Mouse (Mus musculus) monocyte, adult 2 months (primary cell): ENCODE results near the gene Pcnx.
A peak's percentile ranks its signal among the peaks of the same experiment; 100 is the strongest.

Source experiments
- DNase-seq, 2 experiments: peaks; one replicate each; pipeline ENCODE4 v3.0.0; 2022; ENCODE audit warnings: low spot score in 2 of 2, low read depth in 1 of 2

Pcnx gene

DNA sequence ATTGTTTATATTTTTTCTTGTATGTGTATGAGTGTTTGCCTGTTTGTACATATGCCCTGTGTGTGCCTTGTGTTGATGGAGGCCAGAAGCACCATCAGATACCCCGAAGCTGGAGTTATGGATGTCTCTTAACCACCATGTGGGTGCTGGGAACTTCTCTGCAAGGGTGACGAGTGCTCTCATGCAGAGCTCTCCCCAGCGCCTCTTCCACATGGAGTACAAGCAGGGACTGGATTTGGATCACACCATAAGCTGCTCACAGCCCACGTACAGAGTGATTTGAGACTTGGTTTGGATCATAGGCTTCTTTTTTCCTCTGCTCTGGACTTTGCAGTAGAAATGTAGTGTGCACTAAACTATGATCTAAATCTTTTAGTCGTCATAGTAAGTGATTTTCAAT is 34.5 kb downstream of the Pcnx start:
- no peak for DNase-seq

DNA sequence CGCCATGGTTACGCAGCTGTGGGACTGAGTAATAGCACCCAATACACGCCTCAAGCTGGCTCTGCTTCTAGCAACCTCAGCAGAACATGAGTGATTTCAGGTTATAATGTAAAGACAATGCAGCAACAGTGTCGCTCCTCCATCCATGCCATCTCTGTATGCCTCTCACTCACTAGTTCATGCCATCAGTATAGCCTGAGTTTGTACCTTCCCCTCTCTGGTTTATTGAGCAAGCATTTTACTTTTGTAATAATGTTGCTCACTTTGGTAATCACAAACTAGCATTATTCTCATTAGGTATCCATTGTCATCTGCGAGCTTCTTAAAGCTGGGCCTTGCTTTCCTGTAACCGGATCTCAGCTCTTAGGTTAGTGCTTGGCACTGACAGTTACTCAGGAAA is 36.2 kb downstream of the Pcnx start:
- DNase-seq = no peak

DNA sequence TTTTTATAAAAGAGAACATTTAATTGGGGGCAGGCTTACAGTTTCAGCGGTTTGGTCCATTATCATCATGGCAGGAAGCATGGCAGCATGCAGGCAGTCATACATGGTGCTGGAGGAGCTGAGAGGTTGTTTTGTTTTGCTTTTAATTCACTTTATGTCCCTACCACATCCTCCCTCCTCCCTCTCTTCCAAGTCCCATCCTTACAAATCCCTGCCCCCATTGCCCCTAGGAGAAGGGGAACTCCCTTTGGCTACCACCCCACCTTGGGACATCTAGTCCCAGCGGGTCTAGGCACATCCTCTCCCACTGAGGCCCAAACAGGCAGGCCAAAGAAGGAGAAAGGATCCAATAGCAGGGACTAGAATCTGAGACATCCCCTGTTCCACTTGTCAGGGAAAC is 44.6 kb downstream of the Pcnx start:
- DNase-seq = no peak

DNA sequence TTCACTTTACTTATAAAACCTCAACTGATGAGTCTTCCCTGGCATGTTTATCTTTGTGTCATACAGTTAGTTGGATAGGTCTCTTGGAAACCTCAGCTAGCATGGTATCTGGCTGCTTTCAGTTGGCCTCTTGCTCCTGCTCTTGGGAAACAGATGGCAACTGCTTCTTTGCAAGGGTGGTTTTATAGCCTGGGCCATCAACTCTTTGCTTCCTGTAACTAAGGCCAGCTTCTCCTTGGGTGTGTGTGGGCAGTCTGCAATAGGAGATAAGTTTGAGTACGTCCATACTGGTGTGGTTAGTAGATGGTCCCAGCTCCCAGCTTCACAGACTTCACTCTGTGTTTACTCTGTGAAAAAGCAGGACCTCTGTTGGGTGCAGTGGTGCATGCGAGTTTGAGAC is 46.0 kb downstream of the Pcnx start:
- no peak for DNase-seq

DNA sequence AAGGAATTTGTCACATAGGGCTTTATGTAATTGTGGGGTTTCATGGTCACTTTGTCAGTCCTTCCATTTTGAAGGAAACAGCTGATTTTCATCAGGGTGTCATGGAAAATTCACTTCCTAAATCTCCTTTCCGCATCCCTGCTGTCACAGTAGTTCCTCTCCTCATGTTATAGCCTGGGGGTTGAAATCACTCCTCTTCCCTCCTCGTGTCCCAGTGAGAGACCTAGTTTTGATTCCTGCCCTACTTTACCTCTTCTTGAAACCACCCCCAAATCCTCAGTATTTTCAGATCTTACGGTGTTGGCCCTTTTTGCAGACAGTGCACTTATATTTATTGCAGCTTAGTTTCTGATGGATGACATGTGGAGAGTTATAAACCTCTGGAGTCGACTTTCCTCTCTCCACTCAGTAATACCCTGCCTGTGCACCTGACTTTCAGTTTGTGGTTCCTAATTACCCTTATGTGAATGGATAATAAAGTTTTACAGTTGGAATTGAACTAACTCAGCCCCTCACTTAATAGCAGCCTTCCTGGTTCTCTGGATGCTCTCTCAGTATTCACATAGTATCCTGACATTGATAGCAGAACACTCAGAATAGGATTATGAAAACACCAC is 48.0 kb downstream of the Pcnx start:
- DNase-seq = no peak

DNA sequence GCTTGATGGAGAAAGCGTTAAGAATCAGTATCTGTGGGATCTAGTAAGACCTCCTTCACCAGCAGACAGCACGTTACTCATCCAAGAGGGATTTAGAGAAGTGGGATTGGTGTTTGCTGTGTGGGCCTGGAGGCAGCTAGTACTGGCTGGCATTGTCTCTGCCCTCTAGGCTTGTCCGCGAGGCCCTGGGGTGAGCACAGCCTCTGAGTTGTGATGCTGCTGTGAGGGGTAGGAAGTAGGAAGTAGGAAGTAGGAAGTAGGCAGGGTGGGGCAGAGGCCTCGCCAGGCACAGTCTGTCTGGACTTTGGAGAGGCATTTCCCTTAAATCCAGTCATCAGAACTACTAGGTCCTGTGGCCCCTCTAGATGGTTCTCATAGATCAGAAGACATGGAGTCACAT is 50.6 kb downstream of the Pcnx start:
- no peak for DNase-seq

DNA sequence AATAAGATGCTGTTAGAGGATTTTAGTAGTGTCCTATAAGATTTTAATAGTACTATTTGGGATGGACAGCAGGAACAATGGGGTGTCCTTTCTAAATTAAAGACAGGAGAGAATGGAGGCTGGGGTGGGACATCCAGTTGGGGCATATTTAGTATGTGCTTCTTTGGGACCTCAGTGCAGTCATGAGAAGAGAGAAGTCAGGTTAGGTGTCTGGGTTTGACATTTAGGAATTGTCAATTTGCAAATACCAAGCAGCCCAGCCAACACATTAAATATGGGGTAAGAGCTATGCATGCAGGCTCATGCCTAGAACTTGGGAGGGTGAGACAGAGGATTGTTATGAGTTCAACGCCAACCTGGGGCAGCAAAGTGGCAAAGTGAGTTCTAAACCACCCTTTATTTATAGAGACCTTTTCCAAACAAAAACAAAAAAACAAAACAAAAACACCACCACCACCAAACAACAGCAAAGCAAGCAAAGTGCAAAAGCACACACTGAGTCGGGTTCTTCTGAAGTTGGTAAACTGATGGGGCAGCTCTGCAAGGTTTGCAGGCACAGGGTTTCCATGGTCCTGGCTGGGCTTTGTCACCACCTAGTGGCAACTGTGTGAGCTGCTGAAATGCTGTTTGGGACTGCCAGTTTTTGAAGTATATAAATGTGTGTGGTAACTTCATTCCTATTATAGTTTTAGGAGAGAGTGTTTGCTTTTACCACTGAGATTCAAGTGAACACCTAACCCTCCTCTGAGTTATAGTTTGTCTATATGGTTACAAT is 55.5 kb downstream of the Pcnx start:
- peak in 1 of 2 experiments; percentile 59 for DNase-seq

DNA sequence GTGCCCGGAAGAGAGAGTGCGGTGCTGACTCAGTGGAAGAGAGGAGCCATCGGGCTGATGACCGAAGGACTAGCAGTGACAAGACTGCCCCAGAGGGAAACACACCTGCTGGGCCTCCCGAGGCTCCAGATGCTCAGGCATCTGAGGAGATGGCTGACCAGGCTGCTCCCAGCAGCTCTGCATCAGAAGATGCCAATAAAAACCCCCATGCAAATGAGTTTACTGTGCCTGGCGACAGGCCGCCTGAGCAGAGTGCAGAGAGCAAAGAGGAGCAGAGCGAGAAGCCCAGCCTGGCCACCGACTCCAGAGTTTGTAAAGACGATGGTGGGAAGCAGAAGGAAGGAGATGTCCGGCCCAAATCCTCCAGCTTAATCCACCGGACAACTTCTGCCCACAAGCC is 58.5 kb downstream of the Pcnx start:
- DNase-seq = no peak

DNA sequence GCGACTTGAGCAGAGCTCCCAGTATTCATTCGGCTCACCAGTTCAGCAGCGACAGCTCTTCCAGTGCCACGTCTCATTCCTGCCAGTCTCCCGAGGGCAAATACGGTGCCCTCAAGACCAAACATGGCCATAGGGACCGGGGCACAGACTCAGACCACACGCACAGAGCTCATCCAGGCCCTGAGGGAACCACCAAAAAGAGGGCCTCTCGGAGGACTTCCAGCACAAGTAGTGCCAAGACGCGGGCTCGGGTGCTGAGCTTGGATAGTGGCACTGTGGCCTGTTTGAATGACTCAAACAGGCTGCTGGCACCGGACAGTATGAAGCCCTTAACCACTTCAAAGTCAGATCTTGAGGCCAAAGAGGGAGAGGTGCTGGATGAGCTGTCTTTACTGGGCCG is 59.1 kb downstream of the Pcnx start:
- no peak for DNase-seq

DNA sequence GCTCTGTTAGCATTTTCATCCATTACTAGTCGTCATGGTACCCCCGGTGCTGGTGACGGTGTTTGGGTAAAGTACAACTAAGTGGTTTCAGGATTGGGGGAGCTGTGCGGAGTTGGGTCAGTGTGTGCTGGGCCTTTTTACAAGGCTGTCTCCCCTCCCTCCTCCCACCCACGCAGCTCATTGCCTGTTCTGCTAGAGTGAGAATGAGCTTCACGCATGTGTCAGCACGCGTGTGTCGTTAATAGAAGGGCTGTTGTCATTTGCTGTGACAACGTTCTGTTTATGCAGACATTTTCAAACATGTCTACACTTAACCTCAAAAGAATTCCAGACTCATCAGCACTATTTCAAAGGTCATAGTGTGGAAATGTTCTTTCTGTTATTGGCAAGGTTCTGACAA is 60.2 kb downstream of the Pcnx start:
- DNase-seq = no peak

DNA sequence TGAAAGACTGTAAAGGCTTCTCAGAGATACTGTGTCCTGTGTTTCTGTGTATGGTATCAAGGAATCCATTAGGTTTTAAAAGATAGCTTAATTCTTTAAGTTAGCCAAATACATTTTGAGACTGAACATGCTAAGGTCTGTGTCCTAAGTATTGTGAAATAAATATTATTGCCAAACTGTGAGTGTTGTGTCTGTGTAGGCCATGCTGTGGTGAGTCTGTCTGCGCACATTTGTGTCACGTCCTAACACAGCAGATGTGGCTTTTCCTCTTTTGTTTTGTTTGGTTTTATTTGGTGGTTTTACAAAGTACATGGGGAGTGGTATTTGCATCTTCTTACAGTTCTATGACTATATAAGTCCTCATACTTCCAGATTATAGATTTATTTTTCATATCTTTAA is 60.8 kb downstream of the Pcnx start:
- no peak for DNase-seq

DNA sequence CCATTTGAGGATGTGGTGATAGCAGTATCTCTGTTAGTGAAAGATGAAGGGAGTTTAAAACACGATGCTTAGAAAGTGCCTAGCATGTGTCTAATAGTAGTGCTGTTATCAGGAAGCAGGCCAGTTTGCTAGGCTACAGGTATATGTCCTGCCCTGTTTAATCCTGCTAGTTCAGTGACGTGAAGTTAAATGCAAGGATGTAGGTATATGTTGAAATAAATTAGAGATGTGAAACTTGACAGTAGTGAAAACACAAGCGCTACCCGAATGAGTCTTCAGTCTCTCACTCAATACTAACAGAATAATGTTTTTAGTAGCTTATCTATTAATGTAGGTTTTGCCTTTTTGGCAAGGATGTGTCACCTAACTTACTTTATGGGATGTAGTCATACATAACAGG is 62.0 kb downstream of the Pcnx start:
- DNase-seq = no peak

DNA sequence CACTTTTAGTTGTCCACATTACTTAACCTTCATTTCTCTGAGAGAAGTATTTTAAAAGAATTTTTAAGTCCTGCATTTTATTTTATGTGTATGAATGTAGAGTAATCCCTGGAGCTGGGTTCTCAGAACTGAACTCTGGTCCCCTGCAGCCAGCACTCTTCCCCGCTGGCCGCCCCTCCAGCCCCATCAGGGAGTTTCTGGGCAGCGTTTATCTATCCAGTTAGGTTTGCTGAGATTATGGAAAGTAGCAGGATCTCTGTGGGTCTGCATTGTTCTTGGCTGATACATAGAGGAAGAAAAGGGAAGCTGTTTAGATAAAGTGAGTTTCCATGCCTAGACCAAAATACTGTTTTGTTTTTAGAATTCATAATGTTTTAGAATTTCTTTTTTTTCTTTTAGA is 63.0 kb downstream of the Pcnx start:
- DNase-seq = no peak

DNA sequence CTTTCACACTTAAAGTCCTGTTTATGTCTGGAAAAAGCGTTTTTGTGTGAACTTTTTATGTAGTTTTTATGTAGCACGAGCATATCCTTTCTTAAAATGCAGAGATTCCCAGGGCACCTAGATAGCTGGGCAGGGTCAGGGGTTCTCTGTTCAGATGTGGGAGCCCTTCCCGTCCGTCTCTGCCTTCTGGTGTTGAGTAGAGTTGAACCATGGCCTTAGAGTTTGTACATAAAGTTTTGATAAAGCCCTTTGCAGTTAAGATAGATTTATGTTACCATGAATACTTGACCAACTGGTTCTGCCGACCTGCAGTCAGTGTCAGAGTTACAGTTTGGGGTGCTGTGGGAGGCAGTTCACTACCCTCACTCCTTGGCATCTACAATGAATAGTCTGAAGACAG is 67.3 kb downstream of the Pcnx start:
- no peak for DNase-seq

DNA sequence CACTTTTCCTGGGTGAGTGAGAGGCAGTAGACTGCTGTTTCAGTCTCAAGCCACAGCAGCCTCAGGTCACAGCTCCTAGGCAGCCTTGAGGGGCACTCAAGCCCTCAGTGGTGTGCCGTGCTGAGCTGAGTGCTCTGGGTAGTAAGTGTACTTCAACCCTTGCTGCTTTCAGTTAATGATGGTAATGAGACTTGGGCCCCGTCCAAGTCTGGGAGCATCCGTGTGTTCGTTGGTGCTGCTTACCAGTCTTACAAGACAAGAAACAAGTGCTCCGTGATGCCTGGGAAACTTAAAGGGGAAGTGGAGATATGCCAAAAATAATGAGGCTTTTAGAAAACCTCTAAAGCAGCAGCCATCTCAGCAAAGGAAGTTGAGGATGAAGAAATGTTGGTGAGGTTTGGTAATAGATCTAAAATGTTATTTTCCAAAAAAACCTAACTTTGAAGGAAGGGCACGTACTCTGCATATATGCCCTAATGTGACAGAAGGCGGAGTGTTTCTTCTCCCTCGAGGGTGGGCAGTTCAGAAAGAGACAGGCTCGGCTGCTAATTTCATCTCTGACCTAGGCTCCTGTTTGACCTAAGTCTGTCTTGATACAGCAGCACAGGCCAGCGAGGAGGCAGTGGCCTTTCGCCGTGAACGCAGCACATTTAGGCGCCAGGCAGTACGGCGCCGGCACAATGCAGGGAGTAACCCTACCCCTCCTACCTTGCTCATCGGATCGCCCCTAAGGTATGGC is 68.0 kb downstream of the Pcnx start:
- DNase-seq = peak; percentile 32 to 42

DNA sequence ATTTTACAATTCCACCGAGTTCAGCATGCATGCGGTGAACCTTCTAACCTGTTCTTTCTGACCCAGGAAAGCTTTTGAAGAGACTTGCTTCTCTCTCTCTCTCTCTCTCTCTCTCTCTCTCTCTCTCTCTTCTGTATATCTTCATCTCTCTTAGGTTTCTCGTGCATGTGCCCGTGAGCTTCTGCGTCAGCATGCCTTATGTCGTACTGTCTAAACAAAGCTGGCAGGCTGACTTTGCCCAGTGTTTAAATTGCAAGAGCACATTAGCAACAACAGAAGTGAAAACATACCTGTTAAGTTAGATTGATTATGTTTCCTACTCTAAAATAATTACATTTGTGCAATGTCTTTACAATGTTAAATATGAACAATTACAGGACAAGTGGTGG is 68.6 kb downstream of the Pcnx start:
- DNase-seq = no peak

DNA sequence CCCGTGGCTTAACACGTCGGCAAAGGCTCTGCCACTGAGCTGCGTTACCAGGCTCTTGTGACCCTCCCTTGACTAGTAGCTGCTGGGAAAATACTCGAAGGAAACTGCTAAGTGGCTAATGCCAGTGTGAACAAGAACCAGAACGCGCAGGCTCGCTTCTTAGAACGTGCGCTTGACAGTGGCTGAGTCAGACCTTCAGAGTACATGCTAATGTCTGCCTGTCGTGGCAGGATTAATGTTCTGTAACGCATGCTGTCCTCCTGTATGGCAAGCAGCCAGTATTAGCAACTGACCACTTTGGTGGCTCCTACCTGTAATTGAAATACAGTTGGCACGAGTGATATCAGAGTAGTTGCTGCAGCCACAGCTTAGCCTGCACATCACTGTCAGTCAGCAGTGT is 72.2 kb downstream of the Pcnx start:
- no peak for DNase-seq

DNA sequence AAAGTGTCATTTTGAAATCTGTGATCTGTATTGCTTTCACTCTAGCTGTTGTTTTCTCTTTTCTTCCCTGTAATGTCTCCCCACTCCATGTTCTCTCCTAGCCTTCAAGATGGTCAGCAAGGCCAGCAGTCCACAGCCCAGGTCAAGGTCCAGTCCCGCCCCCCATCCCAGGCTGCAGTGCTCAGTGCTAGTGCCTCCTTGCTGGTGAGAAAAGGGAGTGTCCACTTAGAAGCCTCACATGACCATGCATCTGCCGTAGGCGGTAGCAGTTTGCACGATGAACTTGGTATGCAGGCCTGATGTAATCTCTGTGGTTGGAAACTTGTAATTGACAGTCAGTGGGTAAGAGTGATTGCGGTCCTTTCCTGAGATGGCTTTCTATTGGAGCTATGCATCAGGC is 73.6 kb downstream of the Pcnx start:
- DNase-seq = peak; percentile 54 to 62

DNA sequence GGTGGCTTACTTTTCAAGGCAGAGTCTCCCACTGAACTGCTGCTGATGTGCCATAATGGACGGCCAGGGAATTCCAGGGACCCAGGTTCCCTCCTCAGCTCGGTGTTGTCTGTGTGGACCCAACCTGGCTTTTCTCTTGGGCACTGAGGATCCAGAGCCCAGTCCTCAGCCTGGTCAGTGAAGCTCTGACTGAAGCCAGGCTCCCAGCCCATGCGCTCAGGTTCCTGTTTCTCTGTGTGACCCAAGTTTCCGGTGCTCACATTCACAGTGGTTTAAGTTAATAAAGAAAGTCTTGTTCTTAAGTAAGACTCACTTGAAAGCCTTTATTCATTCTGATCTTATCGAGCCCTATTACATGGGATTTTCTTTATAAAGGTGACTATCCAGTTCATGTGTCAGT is 74.7 kb downstream of the Pcnx start:
- DNase-seq = peak in 1 of 2 experiments; percentile 20

DNA sequence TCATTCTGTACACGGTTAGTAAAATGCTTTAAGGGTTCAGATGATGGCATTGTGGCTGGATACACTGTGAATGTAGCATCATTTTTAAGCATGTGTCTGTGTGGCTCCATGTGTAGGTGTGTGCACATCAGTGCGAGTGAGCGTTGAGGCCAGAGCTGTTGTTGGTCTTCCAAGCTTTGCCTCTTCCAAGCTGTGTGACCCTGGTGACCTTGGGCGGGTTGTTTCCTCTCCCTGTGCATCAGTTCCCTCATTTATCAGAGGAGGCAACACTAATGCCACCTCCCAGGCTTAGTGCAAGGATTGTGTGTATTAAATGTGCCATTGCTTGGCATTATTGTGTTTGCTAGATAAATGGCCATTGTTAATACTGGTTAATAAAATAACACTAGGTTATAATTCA is 76.2 kb downstream of the Pcnx start:
- DNase-seq = no peak

DNA sequence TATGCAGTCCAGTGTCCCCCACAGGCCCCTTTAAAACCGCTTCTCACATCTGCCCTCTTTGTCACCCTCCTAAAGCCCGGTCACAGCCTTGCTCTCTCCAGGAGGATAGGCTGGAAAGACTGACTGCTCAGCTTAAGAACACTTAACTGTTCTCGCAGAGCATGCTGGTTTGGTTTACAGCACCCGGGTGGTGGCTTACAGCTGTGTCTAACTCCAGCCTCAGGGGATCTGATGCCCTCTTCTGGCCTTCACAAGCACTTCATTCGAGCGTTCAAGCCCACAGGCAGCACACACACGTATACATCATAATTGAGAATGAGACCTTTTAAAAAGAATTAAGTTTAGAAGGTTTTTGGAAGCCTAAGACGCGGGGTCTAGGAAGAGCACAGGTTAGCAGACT is 81.4 kb downstream of the Pcnx start:
- DNase-seq = no peak

DNA sequence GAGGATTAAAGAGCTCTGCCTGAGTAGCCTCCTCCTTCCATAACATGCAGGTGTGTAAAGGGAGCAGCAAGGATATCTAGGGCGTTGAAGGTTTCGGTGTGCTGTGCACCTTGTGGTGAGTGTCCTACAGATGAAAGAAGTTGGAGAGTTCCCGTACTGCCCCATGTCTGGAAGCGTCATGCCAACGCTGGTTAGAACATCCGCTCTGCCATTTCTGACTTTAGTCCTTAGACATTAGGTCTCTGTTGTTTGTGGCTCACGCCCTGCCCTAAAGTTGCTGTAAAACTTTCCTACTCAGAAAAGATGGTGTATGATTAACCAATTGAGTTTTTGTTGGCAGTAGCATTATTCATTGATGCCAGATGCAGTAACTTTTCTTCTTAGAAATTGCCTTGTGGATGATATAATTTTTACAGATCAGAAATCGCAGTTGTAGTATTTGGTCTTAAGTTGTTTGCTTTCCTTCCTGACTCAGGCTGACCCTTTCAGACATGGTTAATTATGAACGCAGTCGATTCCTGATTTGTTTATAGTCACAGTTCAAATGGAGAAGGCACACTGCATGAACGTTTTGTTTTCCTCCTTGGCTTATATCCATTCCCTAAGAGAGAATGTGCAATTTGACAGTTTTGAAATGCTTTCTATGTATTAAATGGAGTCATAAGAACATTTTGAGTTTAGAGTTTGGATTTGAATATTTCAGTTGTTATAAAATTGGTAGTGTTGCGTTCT is 83.7 kb downstream of the Pcnx start:
- no peak for DNase-seq
